Mouse (Mus musculus): ENCODE results near the gene Olfr380.

Olfr380 gene

GRCm38 (mm10) chr11:73457408-73457807 is at the start of gene Olfr380:
Olfr380 (minus strand) TSS chr11:73457508.
- no peak for DNase-seq

- no peak for DNase-seq
Observed at GRCm38 (mm10) chr11:73491503-73491902, 34.2 kb upstream of the Olfr380 start, which contains the start of gene Olfr381. Olfr381 (minus strand) TSS chr11:73491603.

GRCm38 (mm10) chr11:73428377-73428776 is 28.9 kb downstream of the Olfr380 start, which contains the start of gene Olfr378:
Olfr378 (minus strand) TSS chr11:73428477.
- no peak for DNase-seq

Data from cerebellum, postnatal 25 days (tissue).